Mouse (Mus musculus): ENCODE data around the gene Trim39. TPM values are rescaled to one million over a fixed set of nuclear protein-coding genes. Genes with fewer than 3 reads are reported as not detected.

Trim39 gene
- polyA plus RNA-seq, 1 experiment from 2014 or later: 16.3 TPM

Other genes with a start within 250 kb of the Trim39 start
- 8.4 and 10.6 TPM in 2 replicates for gene H2-T23, start 239.4 kb downstream of the Trim39 start, polyA plus RNA-seq (2014; fragmentation: Nextera tagmentation; extraction: Ambion mirVana)
- 19.3 and 21.8 TPM in 2 replicates for gene H2-T22, start 229.5 kb downstream of the Trim39 start, polyA plus RNA-seq (2014; fragmentation: Nextera tagmentation; extraction: Ambion mirVana)
- not detected in 2 replicates for gene Gm6034, start 229.3 kb downstream of the Trim39 start, polyA plus RNA-seq (2014; fragmentation: Nextera tagmentation; extraction: Ambion mirVana)
- gene Gm11127, start 213.9 kb downstream of the Trim39 start, polyA plus RNA-seq (2014; fragmentation: Nextera tagmentation; extraction: Ambion mirVana): not detected in 2 replicates
- not detected in 2 replicates for gene Gm19684, start 150.6 kb downstream of the Trim39 start, polyA plus RNA-seq (2014; fragmentation: Nextera tagmentation; extraction: Ambion mirVana)
- gene Gm7030, start 142.8 kb downstream of the Trim39 start, polyA plus RNA-seq (2014; fragmentation: Nextera tagmentation; extraction: Ambion mirVana): not detected in 2 replicates
- 2.0 and 3.0 TPM in 2 replicates for gene Gm8909, start 103.7 kb downstream of the Trim39 start, polyA plus RNA-seq (2014; fragmentation: Nextera tagmentation; extraction: Ambion mirVana)
- gene H2-T3, start 82.0 kb downstream of the Trim39 start, polyA plus RNA-seq (2014; fragmentation: Nextera tagmentation; extraction: Ambion mirVana): not detected in 2 replicates
- gene Rpp21, start 14.2 kb downstream of the Trim39 start, polyA plus RNA-seq (2014; fragmentation: Nextera tagmentation; extraction: Ambion mirVana): 133 and 167 TPM in 2 replicates
- gene H2-M10.2, start 14.2 kb upstream of the Trim39 start, polyA plus RNA-seq (2014; fragmentation: Nextera tagmentation; extraction: Ambion mirVana): 0.22 and 0.30 TPM in 2 replicates
- not detected in 2 replicates for gene H2-M10.1, start 53.9 kb upstream of the Trim39 start, polyA plus RNA-seq (2014; fragmentation: Nextera tagmentation; extraction: Ambion mirVana)
- not detected in 2 replicates for gene H2-M10.3, start 96.2 kb upstream of the Trim39 start, polyA plus RNA-seq (2014; fragmentation: Nextera tagmentation; extraction: Ambion mirVana)
- not detected in 2 replicates for gene H2-M10.4, start 190.1 kb upstream of the Trim39 start, polyA plus RNA-seq (2014; fragmentation: Nextera tagmentation; extraction: Ambion mirVana)

Measured in stomach, embryonic 14.5 days (tissue).